8 mouse cellular contexts compared by ENCODE assay signal in genomic region chr10:42957881-42958651, GRCm38 (mm10).
DNase-seq lines count a peak whose midpoint lies in the region; ATAC-seq lines count a peak whose summit lies in the region.

No protein-coding gene starts in this region.

- peak; percentile 92 for DNase-seq in MN1 (ENCODE audit: low spot score)
- peak; percentile 50 for DNase-seq in cerebellum, adult 11 months
- DNase-seq in hindbrain, embryonic 10.5 days (ENCODE audit: low spot score) = peak; percentile 81
- peak; percentile 63 for DNase-seq in layer of hippocampus, adult 9-10 months (ENCODE audit: low spot score)
- peak; percentile 88 for DNase-seq in retina, postnatal 1 day
- DNase-seq in yolk sac, embryonic 10.5 days (ENCODE audit: low spot score) = peak; percentile 43

- 3% methylated on average over 21 of the region's 21 CpGs for WGBS in forebrain, embryonic 16.5 days
- WGBS in hindbrain, embryonic 10.5 days = 7% methylated on average over 21 of the region's 21 CpGs
- 6% methylated on average over 21 of the region's 21 CpGs for WGBS in lung, embryonic 16.5 days

- peak overlapping the region; percentile 53 for H3K9ac ChIP-seq in forebrain, embryonic 16.5 days (replicated peaks; ENCODE audit: low read depth, low read length)
- peak overlapping the region; percentile 54 for H3K9ac ChIP-seq in lung, embryonic 16.5 days (ENCODE audit: low read length)

- peaks cover 7% of the 10 kb centered on the region; the same call in 1 of the 2 replicates for H3K4me1 ChIP-seq in forebrain, embryonic 16.5 days (replicated peaks; ENCODE audit: control insufficient read depth, insufficient read depth, low read length)
- H3K4me1 ChIP-seq in hindbrain, embryonic 10.5 days (replicated peaks) = peaks cover 40% of the 10 kb centered on the region
- H3K4me1 ChIP-seq in lung, embryonic 16.5 days (replicated peaks; ENCODE audit: control insufficient read depth, insufficient read depth, low read length) = peaks cover 8% of the 10 kb centered on the region

- no peaks in the 10 kb centered on the region for H3K36me3 ChIP-seq in forebrain, embryonic 16.5 days (ENCODE audit: control insufficient read depth, insufficient read depth)
- no peaks in the 10 kb centered on the region for H3K36me3 ChIP-seq in hindbrain, embryonic 10.5 days
- no peaks in the 10 kb centered on the region for H3K36me3 ChIP-seq in lung, embryonic 16.5 days (ENCODE audit: control insufficient read depth, insufficient read depth, low read length)

- no peaks in the 10 kb centered on the region for H3K27me3 ChIP-seq in forebrain, embryonic 16.5 days (replicated peaks; ENCODE audit: control insufficient read depth, insufficient read depth, low read length)
- peaks cover 38% of the 10 kb centered on the region; the same call in 1 of the 2 replicates for H3K27me3 ChIP-seq in hindbrain, embryonic 10.5 days (ENCODE audit: insufficient read depth, poor library complexity, severe bottlenecking)
- H3K27me3 ChIP-seq in lung, embryonic 16.5 days (ENCODE audit: control insufficient read depth, insufficient read depth, low read depth, low read length) = peaks cover 24% of the 10 kb centered on the region

- H3K27ac ChIP-seq in forebrain, embryonic 16.5 days (ENCODE audit: low read length) = no peak overlapping the region
- peak overlapping the region; percentile 83 for H3K27ac ChIP-seq in hindbrain, embryonic 10.5 days
- H3K27ac ChIP-seq in lung, embryonic 16.5 days (ENCODE audit: low read length) = no peak overlapping the region

- peak; percentile 91 for ATAC-seq in forebrain, embryonic 16.5 days
- peak; percentile 78 for ATAC-seq in lung, embryonic 16.5 days (ENCODE audit: low read depth)

- peak overlapping the region; percentile 54 for H3K4me2 ChIP-seq in forebrain, embryonic 16.5 days (ENCODE audit: low read length)
- peak overlapping the region; percentile 64 for H3K4me2 ChIP-seq in lung, embryonic 16.5 days (ENCODE audit: low read depth, low read length)

- H3K4me3 ChIP-seq in forebrain, embryonic 16.5 days (replicated peaks; ENCODE audit: low read length) = peak overlapping the region; percentile 40
- H3K4me3 ChIP-seq in hindbrain, embryonic 10.5 days = peak overlapping the region; percentile 48
- H3K4me3 ChIP-seq in lung, embryonic 16.5 days (ENCODE audit: low read length) = peak overlapping the region; percentile 47

- no peaks in the 10 kb centered on the region for H3K9me3 ChIP-seq in forebrain, embryonic 16.5 days (ENCODE audit: control insufficient read depth, low read length)
- H3K9me3 ChIP-seq in hindbrain, embryonic 10.5 days = 0 out of 2 replicates have a peak, but pooled peaks cover 5% of the 10 kb centered on the region
- no peaks in the 10 kb centered on the region for H3K9me3 ChIP-seq in lung, embryonic 16.5 days (ENCODE audit: control insufficient read depth, low read length)
